Mouse (Mus musculus): ENCODE data around the gene Fbxl7. TPM values are rescaled to one million over a fixed set of nuclear protein-coding genes. Genes with fewer than 3 reads are reported as not detected.
"Not testable (repeated sequence)": the region's sequence is repeated elsewhere in the genome, so short reads cannot be mapped to it uniquely, and the experiment has no call there.

The Fbxl7 gene
- polyA plus RNA-seq, 1 experiment, result 0.87 TPM

- H3K27ac ChIP-seq (ENCODE audit: control insufficient read depth, insufficient read depth, low read depth, low read length, poor library complexity), result no peak overlapping the region
- WGBS, result 86% methylated on average over 3 of the region's 3 CpGs
- no peak overlapping the region for H3K4me3 ChIP-seq (replicated peaks; ENCODE audit: control insufficient read depth, low read depth, low read length)
- H3K4me1 ChIP-seq (ENCODE audit: control insufficient read depth, insufficient read depth, low read length), result no peaks in the 10 kb centered on the region
- no peak for TF ChIP-seq POLR2A (IDR thresholded peaks at IDR 0.05; ENCODE audit: borderline replicate concordance, control insufficient read depth, low read depth, low read length)
- TF ChIP-seq CTCF (IDR thresholded peaks at IDR 0.05; ENCODE audit: control insufficient read depth, insufficient read depth, low read length), result no peak
These were observed 146.9 kb downstream of the Fbxl7 start for GRCm38 (mm10) chr15:26748484-26748883.

GRCm38 (mm10) chr15:26732366-26732765, 163.0 kb downstream of the Fbxl7 start:
- Histone ChIP-seq H3K27ac (ENCODE audit: control insufficient read depth, insufficient read depth, low read depth, low read length, poor library complexity) (no peak overlapping the region), H3K4me1 (ENCODE audit: control insufficient read depth, insufficient read depth, low read length) (no peaks in the 10 kb centered on the region), H3K4me3 (replicated peaks; ENCODE audit: control insufficient read depth, low read depth, low read length) (no peak overlapping the region)
- WGBS, result 80% methylated on average over 2 of the region's 2 CpGs
- TF ChIP-seq POLR2A (IDR thresholded peaks at IDR 0.05; ENCODE audit: borderline replicate concordance, control insufficient read depth, low read depth, low read length) (no peak), CTCF (IDR thresholded peaks at IDR 0.05; ENCODE audit: control insufficient read depth, insufficient read depth, low read length) (no peak)

- WGBS, result 62% methylated on average over 2 of the region's 2 CpGs
- H3K27ac ChIP-seq (ENCODE audit: control insufficient read depth, insufficient read depth, low read depth, low read length, poor library complexity), result no peak overlapping the region
- H3K4me1 ChIP-seq (ENCODE audit: control insufficient read depth, insufficient read depth, low read length), result no peaks in the 10 kb centered on the region
- no peak overlapping the region for H3K4me3 ChIP-seq (replicated peaks; ENCODE audit: control insufficient read depth, low read depth, low read length)
- TF ChIP-seq CTCF (IDR thresholded peaks at IDR 0.05; ENCODE audit: control insufficient read depth, insufficient read depth, low read length), result no peak
- TF ChIP-seq POLR2A (IDR thresholded peaks at IDR 0.05; ENCODE audit: borderline replicate concordance, control insufficient read depth, low read depth, low read length), result no peak
These were observed 164.6 kb downstream of the Fbxl7 start for GRCm38 (mm10) chr15:26730760-26731159.

- WGBS, result 77% methylated on average over 6 of the region's 7 CpGs
- H3K27ac ChIP-seq (ENCODE audit: control insufficient read depth, insufficient read depth, low read depth, low read length, poor library complexity); H3K4me1 ChIP-seq (ENCODE audit: control insufficient read depth, insufficient read depth, low read length); H3K4me3 ChIP-seq (replicated peaks; ENCODE audit: control insufficient read depth, low read depth, low read length): not testable (repeated sequence)
These were observed 166.0 kb downstream of the Fbxl7 start for GRCm38 (mm10) chr15:26729341-26729740.

GRCm38 (mm10) chr15:26718390-26719036, 176.9 kb downstream of the Fbxl7 start:
- 68% methylated on average over 5 of the region's 5 CpGs for WGBS
- Histone ChIP-seq H3K4me3 (replicated peaks; ENCODE audit: control insufficient read depth, low read depth, low read length) (no peak overlapping the region), H3K4me1 (ENCODE audit: control insufficient read depth, insufficient read depth, low read length) (no peaks in the 10 kb centered on the region), H3K27ac (ENCODE audit: control insufficient read depth, insufficient read depth, low read depth, low read length, poor library complexity) (no peak overlapping the region)
- TF ChIP-seq CTCF (IDR thresholded peaks at IDR 0.05; ENCODE audit: control insufficient read depth, insufficient read depth, low read length) (no peak), POLR2A (IDR thresholded peaks at IDR 0.05; ENCODE audit: borderline replicate concordance, control insufficient read depth, low read depth, low read length) (no peak)

- H3K4me1 ChIP-seq (ENCODE audit: control insufficient read depth, insufficient read depth, low read length), result no peaks in the 10 kb centered on the region
- 76% methylated on average over 7 of the region's 7 CpGs for WGBS
- TF ChIP-seq CTCF (IDR thresholded peaks at IDR 0.05; ENCODE audit: control insufficient read depth, insufficient read depth, low read length) (no peak), POLR2A (IDR thresholded peaks at IDR 0.05; ENCODE audit: borderline replicate concordance, control insufficient read depth, low read depth, low read length) (no peak)
- H3K4me3 ChIP-seq (replicated peaks; ENCODE audit: control insufficient read depth, low read depth, low read length), result no peak overlapping the region
- no peak overlapping the region for H3K27ac ChIP-seq (ENCODE audit: control insufficient read depth, insufficient read depth, low read depth, low read length, poor library complexity)
These were observed 177.4 kb downstream of the Fbxl7 start for GRCm38 (mm10) chr15:26717952-26718351.

- WGBS, result 85% methylated on average over 2 of the region's 2 CpGs
- no peak overlapping the region for H3K27ac ChIP-seq (ENCODE audit: control insufficient read depth, insufficient read depth, low read depth, low read length, poor library complexity)
- no peak overlapping the region for H3K4me3 ChIP-seq (replicated peaks; ENCODE audit: control insufficient read depth, low read depth, low read length)
- H3K4me1 ChIP-seq (ENCODE audit: control insufficient read depth, insufficient read depth, low read length), result no peaks in the 10 kb centered on the region
- TF ChIP-seq POLR2A (IDR thresholded peaks at IDR 0.05; ENCODE audit: borderline replicate concordance, control insufficient read depth, low read depth, low read length) (no peak), CTCF (IDR thresholded peaks at IDR 0.05; ENCODE audit: control insufficient read depth, insufficient read depth, low read length) (no peak)
These were observed 179.2 kb downstream of the Fbxl7 start for GRCm38 (mm10) chr15:26716181-26716580.

- no peak for TF ChIP-seq POLR2A (IDR thresholded peaks at IDR 0.05; ENCODE audit: borderline replicate concordance, control insufficient read depth, low read depth, low read length)
- no peak for TF ChIP-seq CTCF (IDR thresholded peaks at IDR 0.05; ENCODE audit: control insufficient read depth, insufficient read depth, low read length)
- Histone ChIP-seq H3K4me3 (replicated peaks; ENCODE audit: control insufficient read depth, low read depth, low read length) (no peak overlapping the region), H3K4me1 (ENCODE audit: control insufficient read depth, insufficient read depth, low read length) (no peaks in the 10 kb centered on the region), H3K27ac (ENCODE audit: control insufficient read depth, insufficient read depth, low read depth, low read length, poor library complexity) (no peak overlapping the region)
- WGBS, result 78% methylated on average over 5 of the region's 5 CpGs
These were observed 179.7 kb downstream of the Fbxl7 start for GRCm38 (mm10) chr15:26715635-26716034.

- Histone ChIP-seq H3K4me3 (replicated peaks; ENCODE audit: control insufficient read depth, low read depth, low read length) (no peak overlapping the region), H3K4me1 (ENCODE audit: control insufficient read depth, insufficient read depth, low read length) (no peaks in the 10 kb centered on the region), H3K27ac (ENCODE audit: control insufficient read depth, insufficient read depth, low read depth, low read length, poor library complexity) (no peak overlapping the region)
- 81% methylated on average over 7 of the region's 7 CpGs for WGBS
- TF ChIP-seq POLR2A (IDR thresholded peaks at IDR 0.05; ENCODE audit: borderline replicate concordance, control insufficient read depth, low read depth, low read length) (no peak), CTCF (IDR thresholded peaks at IDR 0.05; ENCODE audit: control insufficient read depth, insufficient read depth, low read length) (no peak)
These were observed 183.1 kb downstream of the Fbxl7 start for GRCm38 (mm10) chr15:26712271-26712670.
